Mouse (Mus musculus) gastrocnemius, adult 2 months (tissue): ENCODE results near the gene Slain1. TPM values are rescaled to one million over a fixed set of nuclear protein-coding genes. Genes with fewer than 3 reads are reported as not detected.

Experiments
- DNase-seq: peaks from one replicate; pipeline ENCODE4 v3.0.0; 2022
- H3K27ac ChIP-seq: fragments of 200-600 bp; 2 replicates; pipeline ENCODE4 v1.8.1; 2022; ENCODE audit warnings: mild to moderate bottlenecking
- H3K4me3 ChIP-seq: fragments of 200-600 bp; 2 replicates; pipeline ENCODE4 v1.8.1; 2022; ENCODE audit warnings: mild to moderate bottlenecking, moderate library complexity
- CTCF ChIP-seq: fragments of 200-600 bp; IDR thresholded peaks from 2 replicates; pipeline ENCODE4 v1.8.1; 2022; ENCODE audit warnings: antibody characterized with exemption, mild to moderate bottlenecking, moderate library complexity
- intact Hi-C: fragments of 180-260 bp; cut with DNase I; formaldehyde crosslinking; loops from one replicate; pipeline ENCODE4 v1.15.1; 2025
- long read RNA-seq, 2 experiments: library from polyadenylated mRNA; stranded (forward); transcript quantifications; one replicate each; pipeline ENCODE4 v2.0.0; 2021
- total RNA-seq, 2 experiments: library from RNA; stranded (reverse); gene quantifications; 2 replicates each; pipeline ENCODE4 v1.2.3; 2021

Gene Slain1
- total RNA-seq = not detected
- long read RNA-seq, experiment 1 = 0 reads
- long read RNA-seq, experiment 2 = 0 reads

GRCm38 (mm10) chr14:103649896-103650334 is at the start of gene Slain1:
Slain1 (plus strand) TSS chr14:103650228.
- Histone ChIP-seq H3K27ac (no peak within 1 kb of the TSS), H3K4me3 (peak within 1 kb of the TSS; percentile 77)
- DNase-seq = peak; percentile 21
- TF ChIP-seq CTCF = no peak
- intact Hi-C loops = no loop called here

DNA sequence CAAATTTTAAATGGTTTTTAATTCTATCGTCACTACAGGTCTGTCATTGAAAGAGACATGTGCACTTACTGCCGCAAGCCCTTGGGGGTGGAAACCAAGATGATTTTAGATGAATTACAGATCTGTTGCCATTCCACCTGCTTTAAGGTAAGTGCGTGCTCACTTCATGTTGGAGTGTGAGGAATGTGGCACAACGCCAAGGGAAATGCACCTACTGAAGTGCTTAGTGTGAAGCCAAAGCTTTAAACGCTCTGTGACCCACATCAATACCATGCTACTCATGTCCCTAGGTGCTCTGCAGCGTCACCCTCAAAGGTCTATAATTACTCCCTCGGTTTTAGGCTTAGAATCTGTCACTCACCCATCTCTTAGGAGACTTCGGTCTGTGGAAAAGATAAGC is 42.0 kb upstream of the Slain1 start:
- intact Hi-C loops = no loop called here
- TF ChIP-seq CTCF = no peak
- DNase-seq = no peak
- no peak overlapping the region for H3K27ac ChIP-seq
- no peak overlapping the region for H3K4me3 ChIP-seq

DNA sequence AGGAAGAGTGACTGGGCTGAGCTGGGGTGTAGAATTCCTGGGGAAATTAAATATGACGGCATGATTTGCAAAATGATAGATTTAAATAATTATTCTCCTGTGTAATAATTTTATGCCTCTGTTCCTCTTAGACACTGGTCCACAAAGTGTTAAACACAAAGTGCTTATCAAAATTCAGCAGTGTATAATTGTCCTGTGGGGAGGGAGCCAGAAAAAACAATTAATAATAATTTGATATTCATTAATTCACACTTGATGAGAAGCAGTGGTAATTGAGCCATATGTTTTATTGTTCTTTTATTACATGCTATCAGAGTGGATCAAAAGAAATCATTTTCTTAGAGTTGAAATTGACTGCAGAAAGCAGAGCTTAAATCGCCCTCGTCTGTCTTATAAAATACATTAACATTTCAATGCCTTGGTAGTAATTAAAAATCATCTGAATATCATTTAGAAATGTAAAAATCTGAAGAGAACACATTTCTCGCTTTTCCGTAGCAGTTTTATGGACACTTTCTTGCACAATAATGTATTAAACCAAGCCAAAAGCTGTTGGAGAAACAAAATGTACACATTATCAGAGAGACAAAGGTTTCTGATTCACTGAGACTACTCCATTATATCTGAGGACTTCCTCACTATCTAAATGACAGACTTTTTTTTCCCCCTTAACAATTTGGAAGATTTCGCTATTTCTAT is 36.3 kb upstream of the Slain1 start:
- no peak overlapping the region for H3K4me3 ChIP-seq
- no peak for DNase-seq
- H3K27ac ChIP-seq = no peak overlapping the region
- TF ChIP-seq CTCF = no peak
- intact Hi-C loops = no loop called here

- intact Hi-C loops = no loop called here
These were observed 35.8 kb upstream of the Slain1 start for GRCm38 (mm10) chr14:103614272-103614587.

DNA sequence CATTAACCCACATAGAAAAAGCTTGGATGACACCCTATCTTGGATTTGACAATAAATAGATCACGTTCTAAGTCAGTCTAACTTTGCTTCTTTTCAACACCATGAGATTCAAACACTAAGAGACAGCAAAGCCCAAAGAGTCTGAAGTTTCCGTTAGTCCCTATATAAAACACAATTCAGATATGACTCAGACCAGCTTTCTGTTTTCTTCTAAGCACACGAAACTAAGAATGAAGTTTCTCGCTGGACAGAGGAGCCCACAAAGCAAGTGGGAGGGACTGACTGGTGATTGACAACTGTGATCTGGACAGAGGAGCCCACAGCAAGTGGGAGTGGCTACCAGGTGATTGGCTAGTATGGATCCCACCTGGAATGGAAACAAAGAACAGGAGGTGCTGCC is 30.3 kb upstream of the Slain1 start:
- intact Hi-C loops = no loop called here
- Histone ChIP-seq H3K4me3 (no peak overlapping the region), H3K27ac (no peak overlapping the region)
- no peak for TF ChIP-seq CTCF
- DNase-seq = no peak

More at GRCm38 (mm10) chr14:103614272-103614587, 35.8 kb upstream of the Slain1 start:
- no peak overlapping the region for H3K4me3 ChIP-seq
- DNase-seq = no peak
- no peak overlapping the region for H3K27ac ChIP-seq
- no peak for TF ChIP-seq CTCF

DNA sequence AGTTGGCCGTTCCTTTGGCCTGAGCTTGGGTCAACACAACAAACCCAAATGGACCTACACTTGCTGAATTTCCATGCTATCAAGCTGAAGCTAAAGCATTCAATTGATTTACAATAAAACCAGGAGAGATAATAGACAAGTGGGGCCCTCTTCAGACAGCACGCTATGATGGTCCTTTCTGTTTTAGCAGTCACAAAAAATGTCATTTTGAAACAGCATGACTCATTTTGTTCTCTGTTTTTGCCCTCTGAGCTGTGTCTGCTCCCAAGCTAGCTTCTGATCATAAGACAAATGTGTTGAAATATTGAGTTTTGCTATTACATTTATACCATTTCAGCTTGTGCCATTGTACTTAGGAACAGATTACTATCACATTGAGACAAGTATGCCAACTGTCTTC is 28.8 kb upstream of the Slain1 start:
- intact Hi-C loops = no loop called here
- H3K4me3 ChIP-seq = no peak overlapping the region
- DNase-seq = no peak
- no peak overlapping the region for H3K27ac ChIP-seq
- no peak for TF ChIP-seq CTCF

- no peak for DNase-seq
- Histone ChIP-seq H3K27ac (no peak overlapping the region), H3K4me3 (no peak overlapping the region)
- no peak for TF ChIP-seq CTCF
- intact Hi-C loops = no loop called here
These were observed 23.9 kb upstream of the Slain1 start for GRCm38 (mm10) chr14:103626100-103626499.

DNA sequence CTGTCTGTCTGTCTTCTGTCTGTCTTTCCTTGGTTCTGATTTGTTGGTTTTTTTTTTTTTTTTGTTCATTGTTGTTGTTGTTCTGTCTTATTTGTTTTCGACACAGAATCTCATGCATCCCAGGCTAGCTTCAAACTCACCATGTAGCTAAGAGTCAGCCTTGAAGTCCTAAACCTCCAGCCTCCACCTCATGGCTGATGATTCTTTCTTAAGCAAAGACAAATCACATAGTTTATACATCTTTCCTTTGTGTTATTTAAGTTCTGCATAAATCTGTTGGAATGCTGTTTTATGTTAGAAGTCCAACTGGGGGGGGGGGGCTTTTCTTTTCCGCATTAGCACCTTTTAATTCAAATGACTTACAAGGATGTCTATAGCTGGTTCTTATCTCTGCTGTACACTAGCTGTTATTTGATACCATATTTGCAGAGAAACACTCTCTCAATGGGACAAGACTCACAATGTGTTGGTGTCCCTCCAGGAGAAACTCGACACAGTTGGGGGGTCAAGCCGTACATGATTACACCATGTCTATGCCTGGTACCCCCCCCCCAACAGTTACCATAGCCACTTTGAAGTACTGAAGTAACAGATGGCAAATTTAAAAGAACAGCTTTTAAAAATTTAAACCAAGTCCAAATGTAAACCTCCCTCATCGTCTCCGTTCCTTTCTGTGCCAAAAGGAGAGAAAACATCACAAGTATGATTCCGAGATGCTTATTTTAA is 20.2 kb upstream of the Slain1 start:
- no peak overlapping the region for H3K4me3 ChIP-seq
- intact Hi-C loops = no loop called here
- no peak overlapping the region for H3K27ac ChIP-seq
- DNase-seq = no peak
- TF ChIP-seq CTCF = no peak

DNA sequence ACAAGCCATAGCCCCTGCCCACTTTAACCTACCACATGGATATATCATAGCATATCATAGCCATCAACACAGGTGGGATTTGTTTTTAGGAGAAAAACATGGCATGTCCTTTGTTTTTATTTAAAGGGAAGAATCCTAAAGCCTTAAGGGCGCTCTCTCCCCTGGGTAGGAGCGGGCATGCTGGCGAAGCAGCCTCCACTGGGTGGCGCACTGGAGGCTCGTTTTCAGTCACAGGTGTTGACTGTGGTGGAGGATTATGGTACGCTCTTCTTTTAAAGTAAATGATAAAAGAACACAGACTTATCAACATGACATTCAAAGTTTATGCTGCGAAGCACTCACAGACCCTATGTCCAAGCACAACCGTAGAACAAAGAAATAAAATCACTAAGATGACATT is 19.5 kb upstream of the Slain1 start:
- Histone ChIP-seq H3K27ac (no peak overlapping the region), H3K4me3 (no peak overlapping the region)
- no peak for TF ChIP-seq CTCF
- intact Hi-C loops = no loop called here
- no peak for DNase-seq

DNA sequence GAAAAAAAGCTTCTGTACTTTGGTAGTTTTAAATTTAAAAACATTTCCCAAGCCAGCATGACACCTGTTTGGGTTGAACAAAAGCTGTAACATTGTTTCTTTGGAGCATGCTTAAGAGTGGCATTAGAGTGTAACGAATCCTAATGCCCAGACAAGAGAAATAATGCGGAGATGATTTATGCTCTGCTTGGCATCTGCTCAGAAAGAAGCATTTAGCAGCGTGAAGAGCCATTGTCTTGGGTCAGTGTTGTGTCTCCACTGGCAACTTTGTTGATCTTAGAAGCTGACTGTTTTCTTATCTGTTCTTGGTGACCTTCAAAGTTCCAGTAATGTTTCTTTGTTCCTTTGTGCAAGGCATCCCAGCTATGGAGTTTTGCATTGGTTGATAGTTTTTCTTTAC is 6.1 kb upstream of the Slain1 start:
- Histone ChIP-seq H3K4me3 (no peak overlapping the region), H3K27ac (no peak overlapping the region)
- no peak for DNase-seq
- no peak for TF ChIP-seq CTCF
- intact Hi-C loops = no loop called here

GRCm38 (mm10) chr14:103647981-103648380 is 2.0 kb upstream of the Slain1 start:
- TF ChIP-seq CTCF = no peak
- no peak for DNase-seq
- intact Hi-C loops = no loop called here
- H3K4me3 ChIP-seq = no peak overlapping the region
- no peak overlapping the region for H3K27ac ChIP-seq

GRCm38 (mm10) chr14:103648623-103649255 is 1.3 kb upstream of the Slain1 start:
- no peak for DNase-seq
- no peak for TF ChIP-seq CTCF
- H3K4me3 ChIP-seq = no peak overlapping the region
- intact Hi-C loops = no loop called here
- no peak overlapping the region for H3K27ac ChIP-seq

DNA sequence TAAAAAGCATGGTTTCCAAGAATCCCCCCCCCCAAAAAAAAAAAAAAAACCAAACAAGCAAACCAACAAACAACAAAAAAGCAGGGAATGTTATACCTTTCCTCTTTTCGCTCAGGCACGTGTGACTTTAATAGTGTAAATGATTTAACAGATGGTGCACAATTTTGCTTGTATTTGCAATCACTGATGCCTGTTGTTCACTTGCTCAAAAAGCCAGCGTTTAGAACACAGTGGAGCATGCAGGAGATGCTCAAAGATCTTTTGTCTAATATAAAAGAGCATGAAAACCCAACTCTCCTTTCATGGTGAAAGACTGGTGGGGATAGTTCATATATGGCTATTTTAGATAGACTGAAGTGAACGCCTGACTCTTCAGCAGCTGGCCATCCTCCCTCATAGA is 726 bp upstream of the Slain1 start:
- TF ChIP-seq CTCF = no peak

More for the DNA sequence above, 726 bp upstream of the Slain1 start:
- intact Hi-C loops = no loop called here
- H3K4me3 ChIP-seq = no peak overlapping the region
- no peak for DNase-seq
- H3K27ac ChIP-seq = no peak overlapping the region
